ENCODE assay signal across 26 mouse cellular contexts in the genomic region with DNA sequence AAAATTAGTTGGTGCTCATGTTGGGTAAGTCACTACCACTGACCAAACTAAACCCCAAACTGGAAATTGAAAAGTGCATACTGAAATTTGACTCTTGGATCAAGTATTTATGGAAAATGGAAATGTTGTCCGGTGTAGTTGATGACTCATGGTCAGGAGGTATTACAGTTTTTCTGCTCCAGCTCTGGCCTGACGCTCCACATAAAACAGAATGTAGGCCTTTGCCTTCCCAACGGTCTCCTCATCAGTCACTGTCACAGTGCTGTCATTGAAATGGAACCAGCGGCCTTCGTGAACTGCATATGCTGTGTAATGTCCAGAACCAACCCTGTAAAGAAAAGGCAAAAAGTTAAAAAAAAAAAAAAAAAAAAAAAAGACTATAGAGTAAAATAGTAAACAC. TPM values are rescaled to one million over a fixed set of nuclear protein-coding genes. Genes with fewer than 3 reads are reported as not detected.
A peak's percentile ranks its signal among the peaks of the same experiment; 100 is the strongest.
DNase-seq lines count a peak whose midpoint lies in the region; ATAC-seq and TF ChIP-seq lines count a peak whose summit lies in the region.
"Had no signal": no experiment of that assay in that cellular context is flagged by ENCODE, and none has a peak within 500 bp of the region (broad histone marks: within the 10 kb centered on the region; RNA-seq: fewer than 3 reads in every experiment).

No protein-coding gene starts in this region.

- peaks cover 14% of the 10 kb centered on the region; the same call in 1 of the 2 replicates for H3K4me1 ChIP-seq in neural tube, embryonic 13.5 days (replicated peaks)
- H3K4me1 ChIP-seq in embryonic fibroblast, embryonic 13.5 days (ENCODE audit: control insufficient read depth, insufficient read depth, low read length): peaks cover 16% of the 10 kb centered on the region

- no peaks in the 10 kb centered on the region for H3K27me3 ChIP-seq in neural tube, embryonic 13.5 days
- H3K27me3 ChIP-seq: embryonic facial prominence, embryonic 12.5 days; forebrain, embryonic 15.5 days; heart, embryonic 15.5 days; limb, embryonic 15.5 days; liver, embryonic 15.5 days; Patski; stomach, embryonic 15.5 days had no signal

- H3K27ac ChIP-seq in gastrocnemius, adult 2 months: peak overlapping the region; percentile 60
- peak overlapping the region; percentile 68; the same call in 1 of the 2 replicates for H3K27ac ChIP-seq in neural tube, embryonic 13.5 days (replicated peaks)
- peak overlapping the region; percentile 70; the same call in 1 of the 2 replicates for H3K27ac ChIP-seq in embryonic fibroblast, embryonic 13.5 days (ENCODE audit: insufficient read depth, low read length)
- H3K27ac ChIP-seq: embryonic facial prominence, embryonic 12.5 days; forebrain, embryonic 10.5 days; forebrain, embryonic 15.5 days; heart, embryonic 10.5 days; heart, embryonic 15.5 days; limb, embryonic 10.5 days; limb, embryonic 15.5 days; liver, embryonic 15.5 days; stomach, embryonic 15.5 days had no signal

- no peak for ATAC-seq in neural tube, embryonic 13.5 days (ENCODE audit: low read depth)
- ATAC-seq: forebrain, embryonic 15.5 days; intestine, postnatal 0 days; midbrain, embryonic 16.5 days; Patski had no signal

- no peaks in the 10 kb centered on the region for H3K9me3 ChIP-seq in neural tube, embryonic 13.5 days
- H3K9me3 ChIP-seq: embryonic facial prominence, embryonic 12.5 days; forebrain, embryonic 10.5 days; forebrain, embryonic 15.5 days; G1E; heart, embryonic 10.5 days; heart, embryonic 15.5 days; limb, embryonic 10.5 days; limb, embryonic 15.5 days; liver, embryonic 15.5 days; stomach, embryonic 15.5 days had no signal

- no peak overlapping the region for H3K4me2 ChIP-seq in neural tube, embryonic 13.5 days
- H3K4me2 ChIP-seq: embryonic facial prominence, embryonic 12.5 days; forebrain, embryonic 15.5 days; heart, embryonic 15.5 days; limb, embryonic 15.5 days; liver, embryonic 15.5 days; lung, embryonic 14.5 days; stomach, embryonic 15.5 days had no signal

- intact Hi-C loops in gastrocnemius, adult 2 months (cut with DNase I): loop anchor here (10.0 kb wide), 1 partner anchor 187 kb away; no protein-coding TSS in a partner anchor

- DNase-seq in gastrocnemius, adult 2 months: no peak
- no peak for DNase-seq in gastrocnemius, postnatal 25 days
- DNase-seq in neural tube, embryonic 10.5 days (ENCODE audit: extremely low spot score, low spot score): no peak
- DNase-seq in right cerebral cortex, adult 18-20 months: no peak
- DNase-seq: cerebellum, adult 11 months; cerebellum, adult 9-11 months; embryo, embryonic 11 days; layer of hippocampus, adult 9-11 months; lung, postnatal 14 days; right cerebral cortex, postnatal 25 days had no signal

- H3K4me3 ChIP-seq in gastrocnemius, adult 2 months: no peak overlapping the region
- H3K4me3 ChIP-seq in neural tube, embryonic 13.5 days: no peak overlapping the region
- no peak overlapping the region for H3K4me3 ChIP-seq in embryonic fibroblast, embryonic 13.5 days (ENCODE audit: insufficient read depth, low read length)
- H3K4me3 ChIP-seq: embryonic facial prominence, embryonic 12.5 days; forebrain, embryonic 10.5 days; forebrain, embryonic 15.5 days; heart, embryonic 10.5 days; heart, embryonic 15.5 days; limb, embryonic 10.5 days; limb, embryonic 15.5 days; liver, embryonic 15.5 days; stomach, embryonic 15.5 days had no signal

- TF ChIP-seq CTCF in gastrocnemius, adult 2 months (IDR thresholded peaks at IDR 0.05): no peak
- TF ChIP-seq CTCF in embryonic fibroblast, embryonic 13.5 days (IDR thresholded peaks at IDR 0.05; ENCODE audit: borderline replicate concordance, insufficient read depth, low read length): no peak

- H3K9ac ChIP-seq in neural tube, embryonic 13.5 days: no peak overlapping the region
- H3K9ac ChIP-seq: embryonic facial prominence, embryonic 12.5 days; forebrain, embryonic 15.5 days; heart, embryonic 15.5 days; limb, embryonic 15.5 days; liver, embryonic 15.5 days; lung, embryonic 14.5 days; stomach, embryonic 15.5 days had no signal

- TF ChIP-seq POLR2A in embryonic fibroblast, embryonic 13.5 days (IDR thresholded peaks at IDR 0.05; ENCODE audit: low read depth, low read length): no peak

- WGBS in neural tube, embryonic 13.5 days: 76% methylated on average over 5 of the region's 5 CpGs

- peaks cover 92% of the 10 kb centered on the region for H3K36me3 ChIP-seq in neural tube, embryonic 13.5 days

RNA-seq across cellular contexts. Expression of gene Fbxl22, which starts 3.9 kb away (rescaled TPM):
- 1 to 10 TPM; 1.7 to 3.1 TPM for total RNA-seq in gastrocnemius, adult 2 months (2021)
- 1 to 10 TPM; 3.5 to 7.0 TPM for total RNA-seq in gastrocnemius, postnatal 25 days (2021)
- polyA plus RNA-seq in neural tube, embryonic 13.5 days (2015; fragmentation: Nextera tagmentation; extraction: Ambion mirVana): 1.2 and 1.7 TPM in 2 replicates
- polyA plus RNA-seq in embryonic fibroblast, embryonic 13.5 days (2011; ENCODE audit: insufficient read length, low read depth, missing spikeins): 0.65 and 0.87 TPM in 2 replicates
